Mouse (Mus musculus) liver, adult 2 months (tissue): ENCODE data around the gene Gm12394.

Experiments used
- CTCF ChIP-seq: fragments of 200-500 bp; IDR thresholded peaks from 2 replicates; pipeline ENCODE4 v1.5.1; 2011; ENCODE audit warnings: low read depth, low read length, control low read depth
- POLR2A ChIP-seq: fragments of 200-500 bp; IDR thresholded peaks from 2 replicates; pipeline ENCODE4 v1.6.1; 2011; ENCODE audit warnings: low read length, control low read depth; ENCODE audit not compliant: insufficient read depth; ENCODE audit errors: extremely low read depth

GRCm38 (mm10) chr4:42891176-42891575 lies 34.6 kb upstream of the Gm12394 start:
- TF ChIP-seq CTCF (no peak), POLR2A (no peak)
